Mouse (Mus musculus) MEL (cell line): Measurements from ENCODE around the gene Hmgb2. TPM values are rescaled to one million over a fixed set of nuclear protein-coding genes. Genes with fewer than 3 reads are reported as not detected.

ENCODE experiments used
- DNase-seq: peaks from one replicate; pipeline ENCODE4 v3.0.0; 2011; ENCODE audit warnings: low read depth, low spot score
- H3K27ac ChIP-seq: 2 replicates; pipeline ENCODE4 v1.5.1; 2012; ENCODE audit warnings: low read depth, mild to moderate bottlenecking, control low read depth, low read length, moderate library complexity; ENCODE audit not compliant: control insufficient read depth
- H3K27me3 ChIP-seq, 2 experiments: fragments of 150-350 bp in 1 of 2; sonication (generic) in 1 of 2; 2 replicates each; pipeline ENCODE4 v1.6.1; 2012; ENCODE audit warnings: low read length in 2 of 2, mild to moderate bottlenecking in 2 of 2, improper control_type of control experiment in 1 of 2, moderate library complexity in 1 of 2; ENCODE audit not compliant: insufficient read depth in 2 of 2, control insufficient read depth in 1 of 2
- H3K36me3 ChIP-seq, 2 experiments: 2 replicates each; pipeline ENCODE4 v1.6.1; 2012 to 2014; ENCODE audit warnings: low read length in 2 of 2, improper control_type of control experiment in 1 of 2, inconsistent platforms in 1 of 2, mild to moderate bottlenecking in 1 of 2; ENCODE audit not compliant: insufficient read depth in 2 of 2, control insufficient read depth in 1 of 2
- H3K4me1 ChIP-seq, 2 experiments: fragments of 150-350 bp in 1 of 2; sonication (generic) in 1 of 2; 2 replicates each; pipeline ENCODE4 v1.6.1; 2012; ENCODE audit warnings: low read length in 2 of 2, improper control_type of control experiment in 1 of 2, mild to moderate bottlenecking in 1 of 2; ENCODE audit not compliant: insufficient read depth in 2 of 2, control insufficient read depth in 1 of 2
- H3K4me3 ChIP-seq, 2 experiments: fragments of 150-350 bp in 1 of 2; sonication (generic) in 1 of 2; 2 replicates each; pipeline ENCODE4 v1.5.1; 2012; ENCODE audit warnings: low read depth in 2 of 2, low read length in 2 of 2, mild to moderate bottlenecking in 2 of 2, moderate library complexity in 2 of 2, control low read depth in 1 of 2, improper control_type of control experiment in 1 of 2; ENCODE audit not compliant: control insufficient read depth in 1 of 2, insufficient read depth in 1 of 2
- H3K79me2 ChIP-seq: 2 replicates; pipeline ENCODE4 v1.6.1; 2012; ENCODE audit warnings: mild to moderate bottlenecking, low read length, moderate library complexity; ENCODE audit not compliant: control insufficient read depth, poor library complexity, insufficient read depth
- H3K9ac ChIP-seq: 2 replicates; pipeline ENCODE4 v1.6.1; 2012; ENCODE audit warnings: low read depth, mild to moderate bottlenecking, control low read depth, low read length, moderate library complexity; ENCODE audit not compliant: control insufficient read depth, poor library complexity, severe bottlenecking
- H3K9me3 ChIP-seq: fragments of 150-350 bp; sonication (generic); replicated peaks from 2 replicates; pipeline ENCODE4 v1.6.1; 2012; ENCODE audit warnings: mild to moderate bottlenecking, low read length, improper control_type of control experiment, moderate library complexity; ENCODE audit not compliant: insufficient read depth
- BHLHE40 ChIP-seq: IDR thresholded peaks from 2 replicates; pipeline ENCODE4 v1.6.1; 2012; ENCODE audit warnings: low read depth, mild to moderate bottlenecking, inconsistent platforms, low read length, improper control_type of control experiment, borderline replicate concordance
- CHD1 ChIP-seq: IDR thresholded peaks from 2 replicates; pipeline ENCODE4 v1.6.1; 2012; ENCODE audit warnings: low read depth, mild to moderate bottlenecking, inconsistent platforms, low read length, improper control_type of control experiment
- CTCF ChIP-seq, 3 experiments: IDR thresholded peaks in 2 of 3; conservative IDR thresholded peaks in 1 of 3; 2 replicates each; pipeline ENCODE4 v1.5.1; 2011 to 2012; ENCODE audit warnings: low read length in 3 of 3, low read depth in 2 of 3, mild to moderate bottlenecking in 2 of 3, improper control_type of control experiment in 1 of 3, inconsistent platforms in 1 of 3, mixed read lengths in 1 of 3, moderate library complexity in 1 of 3; ENCODE audit not compliant: control insufficient read depth in 1 of 3, insufficient read depth in 1 of 3, poor library complexity in 1 of 3, severe bottlenecking in 1 of 3
- EP300 ChIP-seq, 2 experiments: IDR thresholded peaks; 2 replicates each; pipeline ENCODE4 v1.6.1; 2011; ENCODE audit warnings: improper control_type of control experiment in 2 of 2, low read length in 2 of 2, low read depth in 1 of 2, mild to moderate bottlenecking in 1 of 2
- GABPA ChIP-seq: IDR thresholded peaks from 2 replicates; pipeline ENCODE4 v1.6.1; 2012; ENCODE audit warnings: low read depth, mild to moderate bottlenecking, inconsistent platforms, low read length, improper control_type of control experiment, moderate library complexity
- JUND ChIP-seq: IDR thresholded peaks from 2 replicates; pipeline ENCODE4 v1.6.1; 2011; ENCODE audit warnings: low read depth, mild to moderate bottlenecking, improper control_type of control experiment, low read length
- MAZ ChIP-seq: IDR thresholded peaks from 2 replicates; pipeline ENCODE4 v1.6.1; 2012; ENCODE audit warnings: low read depth, mild to moderate bottlenecking, inconsistent platforms, low read length, improper control_type of control experiment
- MXI1 ChIP-seq: IDR thresholded peaks from 2 replicates; pipeline ENCODE4 v1.6.1; 2011; ENCODE audit warnings: mild to moderate bottlenecking, low read depth, low read length, improper control_type of control experiment
- MYC ChIP-seq: IDR thresholded peaks from 2 replicates; pipeline ENCODE4 v1.6.1; 2011; ENCODE audit warnings: low read depth, mild to moderate bottlenecking, low read length, improper control_type of control experiment, moderate library complexity
- NELFE ChIP-seq: IDR thresholded peaks from 2 replicates; pipeline ENCODE4 v1.6.1; 2011; ENCODE audit warnings: low read depth, low read length, improper control_type of control experiment
- NRF1 ChIP-seq: IDR thresholded peaks from 2 replicates; pipeline ENCODE4 v1.6.1; 2014; ENCODE audit warnings: low read depth, mild to moderate bottlenecking, inconsistent platforms, low read length, improper control_type of control experiment, moderate library complexity; ENCODE audit not compliant: poor library complexity, insufficient read depth, severe bottlenecking
- POLR2A ChIP-seq, 2 experiments: IDR thresholded peaks; 2 replicates each; pipeline ENCODE4 v1.6.1; 2011 to 2012; ENCODE audit warnings: low read length in 2 of 2, mild to moderate bottlenecking in 2 of 2, control low read depth in 1 of 2, improper control_type of control experiment in 1 of 2, low read depth in 1 of 2, moderate library complexity in 1 of 2; ENCODE audit not compliant: control insufficient read depth in 1 of 2, insufficient read depth in 1 of 2, poor library complexity in 1 of 2
- POLR2AphosphoS2 ChIP-seq: IDR thresholded peaks from 2 replicates; pipeline ENCODE4 v1.6.1; 2011; ENCODE audit warnings: low read length, improper control_type of control experiment
- RAD21 ChIP-seq: IDR thresholded peaks from 2 replicates; pipeline ENCODE4 v1.6.1; 2011; ENCODE audit warnings: mild to moderate bottlenecking, low read depth, low read length, improper control_type of control experiment
- SIN3A ChIP-seq: IDR thresholded peaks from 2 replicates; pipeline ENCODE4 v1.6.1; 2012; ENCODE audit warnings: low read length, improper control_type of control experiment, inconsistent platforms
- USF1 ChIP-seq: IDR thresholded peaks from 2 replicates; pipeline ENCODE4 v1.6.1; 2014; ENCODE audit warnings: low read depth, mild to moderate bottlenecking, inconsistent platforms, low read length, improper control_type of control experiment, moderate library complexity
- USF2 ChIP-seq, 2 experiments: IDR thresholded peaks; 2 replicates each; pipeline ENCODE4 v1.6.1; 2011 to 2012; ENCODE audit warnings: improper control_type of control experiment in 2 of 2, low read length in 2 of 2, borderline replicate concordance in 1 of 2, inconsistent platforms in 1 of 2, low read depth in 1 of 2, mild to moderate bottlenecking in 1 of 2; ENCODE audit not compliant: insufficient read depth in 1 of 2
- ZMIZ1 ChIP-seq: IDR thresholded peaks from 2 replicates; pipeline ENCODE4 v1.6.1; 2012; ENCODE audit warnings: low read depth, mild to moderate bottlenecking, inconsistent platforms, low read length, improper control_type of control experiment, moderate library complexity
- ZNF384 ChIP-seq: IDR thresholded peaks from 2 replicates; pipeline ENCODE4 v1.6.1; 2012; ENCODE audit warnings: low read depth, mild to moderate bottlenecking, inconsistent platforms, low read length, improper control_type of control experiment
- polyA plus RNA-seq, 2 experiments: library from polyadenylated mRNA; stranded (reverse) in 1 of 2; unstranded in 1 of 2; fragments of >175 nt in 1 of 2; fragments of >200 nt in 1 of 2; gene quantifications; 2 replicates each; pipeline versions ENCODE4 v1.2.1 to v1.2.4; 2012; ENCODE audit warnings: low replicate concordance in 2 of 2, low read depth in 1 of 2; ENCODE audit not compliant: insufficient read length in 2 of 2, insufficient read depth in 1 of 2, missing spikeins in 1 of 2
- total RNA-seq: library from RNA; depleted of rRNA; stranded (reverse); fragments of 300-350 nt; gene quantifications from 2 replicates; pipeline ENCODE4 v1.2.3, GENCODE M21; 2012

Gene Hmgb2
- total and polyA plus RNA-seq, 3 experiments = 126 to 399 (median 220) TPM

DNA sequence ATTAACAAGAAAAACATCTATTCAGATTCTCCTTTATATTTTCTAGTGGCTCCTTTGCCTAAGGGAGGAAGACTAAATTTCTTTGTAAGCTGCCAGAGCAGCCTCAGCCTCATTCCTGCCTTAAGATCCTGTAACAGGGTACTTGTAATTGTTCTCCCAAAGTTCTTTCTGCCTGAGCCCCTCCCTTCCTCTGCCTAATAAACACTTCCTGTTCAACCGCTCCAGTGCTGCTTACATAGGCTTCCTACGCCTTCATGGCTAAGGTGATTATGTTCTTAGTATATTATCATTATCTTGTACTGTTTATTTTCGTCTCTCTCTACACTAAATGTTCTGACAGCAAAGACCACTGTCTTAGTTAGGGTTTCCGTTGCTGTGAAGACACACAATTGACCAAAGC, 3.0 kb upstream of the Hmgb2 start:
- Histone ChIP-seq H3K36me3 (peaks cover 4 to 8% of the 10 kb centered on the region in 2 experiments), H3K79me2 (peaks cover 19% of the 10 kb centered on the region), H3K27me3 (no peaks in the 10 kb centered on the region), H3K27ac (no peak overlapping the region), H3K4me3 (no peak overlapping the region), H3K9ac (no peak overlapping the region), H3K4me1 (no peaks in the 10 kb centered on the region), H3K9me3 (no peaks in the 10 kb centered on the region)
- TF ChIP-seq EP300 (IDR thresholded peaks at IDR 0.05; ENCODE audit: low read depth in 1 of 2, low read length in 2 of 2) (no peak), MXI1 (no peak), MYC (no peak), NRF1 (no peak), MAZ (no peak), POLR2AphosphoS2 (no peak), RAD21 (no peak), GABPA (no peak), USF2 (IDR thresholded peaks at IDR 0.05; ENCODE audit: borderline replicate concordance in 1 of 2, insufficient read depth in 1 of 2, low read depth in 1 of 2, low read length in 2 of 2) (no peak), CTCF (IDR thresholded peaks at IDR 0.05 in 2 of 3, conservative IDR thresholded peaks at IDR 0.05 in 1 of 3; ENCODE audit: control insufficient read depth in 1 of 3, insufficient read depth in 1 of 3, low read depth in 2 of 3, low read length in 3 of 3, poor library complexity in 1 of 3, severe bottlenecking in 1 of 3) (no peak), USF1 (no peak), SIN3A (no peak)
- no peak for DNase-seq

DNA sequence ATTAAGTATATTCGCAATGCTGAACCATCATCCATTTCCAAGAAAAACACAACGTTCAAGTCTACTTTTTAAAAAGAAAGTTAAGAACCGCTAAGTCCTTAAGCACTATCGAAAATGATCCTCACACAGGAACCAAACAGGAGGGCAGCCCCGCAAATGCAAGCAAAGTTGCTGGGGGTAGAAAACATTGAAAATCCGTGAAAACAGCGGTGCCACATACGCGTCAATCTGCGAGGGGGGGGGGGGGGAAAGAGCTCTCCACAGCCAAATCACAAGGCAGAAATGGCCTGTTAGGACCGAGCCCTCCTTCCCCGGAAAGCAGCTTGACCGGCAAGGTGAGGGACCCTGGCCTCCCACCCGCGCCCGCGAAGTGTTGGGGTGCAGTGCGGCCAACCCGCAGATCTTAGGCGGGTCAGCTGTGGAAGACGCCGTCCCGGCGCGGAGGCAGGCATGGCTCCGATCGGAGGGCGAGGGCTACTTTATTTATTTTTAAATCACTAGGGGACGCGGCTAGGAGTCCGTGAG, 854 bp upstream of the Hmgb2 start:
- Histone ChIP-seq H3K79me2 (peaks cover 24% of the 10 kb centered on the region), H3K4me1 (peaks cover 0 to 2% of the 10 kb centered on the region in 2 experiments; a peak in 1 of 4 replicates), H3K27me3 (no peaks in the 10 kb centered on the region), H3K9ac (peak overlapping the region; percentile 83), H3K4me3 (peak overlapping the region; percentile 58 to 77), H3K9me3 (no peaks in the 10 kb centered on the region), H3K36me3 (peaks cover 18 to 19% of the 10 kb centered on the region in 2 experiments), H3K27ac (peak overlapping the region; percentile 75)
- no peak for TF ChIP-seq ZMIZ1
- no peak for TF ChIP-seq POLR2A (IDR thresholded peaks at IDR 0.05; ENCODE audit: control insufficient read depth in 1 of 2, insufficient read depth in 1 of 2, low read depth in 1 of 2, low read length in 2 of 2, poor library complexity in 1 of 2)
- no peak for TF ChIP-seq ZNF384
- TF ChIP-seq BHLHE40 = no peak
- no peak for TF ChIP-seq POLR2AphosphoS2
- 0 out of 2 replicates have a peak, but pooled peaks have one; percentile 17 for TF ChIP-seq MAZ
- TF ChIP-seq CHD1 = peak; percentile 75; the same call in 1 of the 2 replicates
- no peak for TF ChIP-seq JUND
- TF ChIP-seq NELFE = no peak
- DNase-seq = no peak
